Mouse (Mus musculus) cerebellum, postnatal 36 days (tissue): Measurements from ENCODE around the gene Rnf225.
"Not testable (repeated sequence)": the region's sequence is repeated elsewhere in the genome, so short reads cannot be mapped to it uniquely, and the experiment has no call there.

ENCODE experiments used
- DNase-seq, 2 experiments: peaks; one replicate each; pipeline ENCODE4 v3.0.0; 2021 to 2022; ENCODE audit warnings: mixed read lengths in 2 of 2

The Rnf225 gene

GRCm38 (mm10) chr7:12933615-12934140 is 6.5 kb downstream of the Rnf225 start:
- no peak for DNase-seq

GRCm38 (mm10) chr7:12934808-12935207 is 7.6 kb downstream of the Rnf225 start:
- no peak for DNase-seq

- not testable (repeated sequence) for DNase-seq
These were observed 10.1 kb downstream of the Rnf225 start for GRCm38 (mm10) chr7:12937254-12937803.

- DNase-seq = no peak
These were observed 13.4 kb downstream of the Rnf225 start for GRCm38 (mm10) chr7:12940599-12940998.

DNA sequence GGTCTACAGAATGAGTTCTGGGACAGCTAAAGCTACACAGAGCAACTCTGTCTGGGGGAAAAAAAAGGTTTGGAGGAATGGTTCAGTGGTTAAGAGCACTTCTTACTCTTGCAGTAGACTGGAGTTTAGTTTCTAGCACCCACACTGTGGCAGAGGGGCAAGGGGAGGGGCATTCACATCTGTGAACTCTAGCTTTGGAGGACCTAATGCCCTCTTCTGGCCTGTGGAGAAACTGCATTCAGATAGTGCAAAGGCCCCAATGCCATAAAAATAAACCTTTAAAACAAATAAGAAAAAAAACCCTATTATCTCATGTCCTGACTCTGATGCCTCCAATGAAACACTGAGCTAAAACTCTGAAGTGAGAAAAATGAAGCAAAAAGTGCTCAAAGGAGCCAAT is 16.3 kb downstream of the Rnf225 start:
- no peak for DNase-seq

- peak; percentile 91 to 96 for DNase-seq
These were observed 22.0 kb downstream of the Rnf225 start for GRCm38 (mm10) chr7:12949032-12949871.

- no peak for DNase-seq
These were observed 22.6 kb downstream of the Rnf225 start for GRCm38 (mm10) chr7:12949872-12950229.

- DNase-seq = no peak
These were observed 27.7 kb downstream of the Rnf225 start for GRCm38 (mm10) chr7:12954896-12955295.

GRCm38 (mm10) chr7:12957511-12957910 is 30.3 kb downstream of the Rnf225 start:
- DNase-seq = no peak

GRCm38 (mm10) chr7:12958948-12959347 is 31.7 kb downstream of the Rnf225 start:
- DNase-seq = no peak

GRCm38 (mm10) chr7:12959718-12960117 is 32.5 kb downstream of the Rnf225 start:
- DNase-seq = no peak

DNA sequence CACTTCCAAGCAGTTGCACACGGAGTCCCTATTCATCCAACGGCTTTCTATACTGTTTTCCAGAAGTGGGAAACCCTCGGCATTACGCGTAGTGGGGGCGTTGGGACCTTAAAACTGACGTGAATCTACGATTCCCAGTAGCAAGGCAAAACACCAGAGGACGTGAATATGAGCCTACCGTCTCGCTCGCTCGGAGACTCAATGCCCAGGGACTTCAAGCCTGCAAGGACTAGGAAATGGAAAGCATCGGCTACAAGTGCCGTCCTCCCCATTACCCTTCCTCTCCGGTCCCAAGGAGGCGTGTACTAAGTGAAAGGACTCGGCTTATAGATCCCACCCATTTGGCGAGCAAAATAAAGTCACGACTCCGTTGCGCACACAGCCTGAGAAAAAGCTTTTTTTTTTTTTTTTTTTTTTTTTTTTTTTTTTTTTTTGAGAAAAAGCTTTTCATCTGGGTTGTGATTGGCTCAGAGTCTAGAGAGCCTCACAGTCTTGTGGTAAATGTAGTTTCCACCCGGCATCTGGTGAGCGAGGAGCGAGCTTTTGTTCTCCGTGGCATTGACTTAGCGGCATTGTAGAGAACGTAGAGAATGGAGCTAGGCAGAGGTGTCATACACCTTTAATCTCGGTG is 34.4 kb downstream of the Rnf225 start:
- DNase-seq = peak; percentile 29 to 43

DNA sequence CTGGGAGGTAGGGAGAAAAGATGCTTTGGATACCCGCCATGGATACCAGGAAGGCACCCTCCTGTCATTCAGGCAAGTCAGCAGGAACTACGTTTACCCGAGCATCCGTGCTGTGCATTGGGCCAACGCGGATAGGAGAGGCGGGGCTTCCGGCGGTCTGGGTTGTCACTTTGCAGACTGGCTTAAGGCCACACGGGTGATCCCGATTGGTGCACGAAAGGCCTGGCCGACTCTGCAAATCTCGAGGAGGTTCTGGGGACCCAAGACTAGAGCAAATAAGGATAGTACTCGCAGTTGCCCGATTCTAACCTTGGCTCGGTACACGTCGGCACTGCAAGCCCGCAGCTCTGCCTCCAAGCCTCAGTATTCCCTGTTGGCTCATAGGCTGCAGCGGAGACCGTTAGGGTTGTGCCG is 38.5 kb downstream of the Rnf225 start, which contains the start of gene Zfp324:
Zfp324 (plus strand) TSS at position 161 of the 414 bp plus-strand sequence.
- peak; percentile 91 to 92 for DNase-seq

- DNase-seq = peak; percentile 87 to 89
These were observed 39.1 kb downstream of the Rnf225 start for GRCm38 (mm10) chr7:12966104-12966845.

GRCm38 (mm10) chr7:12970906-12971305 is 43.7 kb downstream of the Rnf225 start:
- DNase-seq = no peak

DNA sequence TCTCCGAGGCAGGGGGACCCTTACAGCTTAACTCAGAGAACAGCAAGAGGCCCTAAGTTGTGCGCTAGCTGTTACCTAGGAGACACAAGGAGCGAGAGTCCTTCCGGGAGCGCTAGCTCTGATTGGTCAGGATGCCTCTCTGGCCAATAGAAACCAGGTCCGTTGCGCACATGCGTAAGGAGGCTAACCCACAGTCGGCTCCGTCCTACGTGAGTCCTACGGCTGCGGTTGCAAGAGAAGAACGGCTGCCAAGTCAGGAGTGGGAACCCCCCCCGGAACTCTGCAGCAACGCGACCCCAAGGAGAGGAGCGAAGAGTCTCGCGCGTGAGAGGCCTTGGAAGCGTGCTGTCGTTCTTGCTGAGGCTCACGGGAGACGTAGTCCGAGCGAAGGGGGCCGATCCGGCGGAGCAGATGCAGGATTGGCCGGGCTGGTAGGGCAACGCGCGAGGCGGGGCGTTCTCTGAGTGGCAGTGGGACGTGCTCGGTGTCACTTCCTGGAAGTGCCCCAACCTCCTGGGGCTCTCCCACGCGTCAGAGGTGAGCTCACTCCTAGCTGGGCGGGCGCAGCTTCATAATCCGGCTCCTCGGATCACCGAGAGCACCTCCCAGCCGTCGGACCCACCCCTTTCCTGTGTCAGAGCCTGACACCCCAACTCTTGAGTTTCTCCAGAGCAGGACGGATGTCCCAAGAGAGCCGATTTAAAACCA is 50.6 kb downstream of the Rnf225 start, which contains the start of gene Zfp446:
Zfp446 (plus strand) TSS at position 167 of the 708 bp plus-strand sequence.
- DNase-seq = peak; percentile 99

DNA sequence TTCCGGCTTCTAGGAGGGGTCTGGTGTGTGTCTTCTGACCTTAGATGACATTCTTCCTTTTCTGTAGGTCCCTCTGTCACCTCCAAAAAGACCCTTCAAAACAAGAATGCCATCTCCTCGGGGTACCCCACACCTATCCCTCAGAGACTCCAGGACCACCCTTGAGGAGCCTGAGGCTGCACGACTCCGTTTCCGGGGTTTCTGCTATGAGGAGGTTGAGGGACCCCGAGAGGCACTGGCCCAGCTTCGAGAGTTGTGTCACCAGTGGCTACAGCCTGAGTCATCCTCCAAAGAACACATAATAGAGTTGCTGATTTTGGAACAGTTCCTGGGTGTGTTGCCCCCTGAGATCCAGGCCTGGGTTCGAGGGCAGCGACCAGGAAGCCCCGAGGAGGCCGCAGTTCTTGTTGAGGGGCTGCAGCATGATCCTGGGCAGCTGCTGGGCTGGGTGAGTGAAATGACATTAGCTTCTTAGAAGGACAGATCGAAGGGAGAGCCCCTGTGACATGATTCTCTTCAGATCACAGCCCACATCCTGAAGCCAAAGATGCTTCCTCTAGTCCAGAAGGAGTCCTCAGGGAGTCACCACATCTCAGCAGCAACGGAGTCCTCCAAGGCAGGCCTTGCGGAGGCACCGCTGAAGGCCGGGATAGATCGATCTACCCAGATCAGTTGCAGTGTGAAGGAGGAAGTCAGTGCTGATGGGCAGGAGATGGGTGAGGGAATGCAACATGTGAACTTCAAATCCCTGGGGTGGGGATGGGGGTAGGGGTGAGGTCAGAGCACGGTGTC is 51.9 kb downstream of the Rnf225 start:
- no peak for DNase-seq

DNA sequence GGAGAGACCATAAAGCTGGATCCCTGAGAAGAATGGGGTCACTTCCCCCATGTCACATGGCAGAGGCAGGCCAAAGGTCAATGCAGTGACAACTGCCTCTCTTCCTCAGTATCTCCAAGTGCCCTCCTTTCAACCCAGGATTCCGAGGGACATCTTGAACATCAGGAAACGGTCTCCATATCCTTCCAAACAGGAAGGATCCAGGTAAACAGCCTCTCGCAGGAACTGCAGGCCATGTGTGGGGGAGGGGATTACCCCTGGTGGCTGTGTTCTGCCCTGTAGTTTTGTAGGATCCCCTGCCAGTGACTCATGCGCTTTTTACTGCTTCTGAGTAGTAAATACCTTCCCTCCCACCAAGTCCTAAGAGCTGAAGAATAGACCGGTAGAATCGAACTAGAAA is 52.6 kb downstream of the Rnf225 start:
- no peak for DNase-seq

- no peak for DNase-seq
These were observed 53.1 kb downstream of the Rnf225 start for GRCm38 (mm10) chr7:12980291-12980690.
